Mouse (Mus musculus) heart, embryonic 15.5 days (tissue): ENCODE data around the gene Tspo2. TPM values are rescaled to one million over a fixed set of nuclear protein-coding genes. Genes with fewer than 3 reads are reported as not detected.
A peak's percentile ranks its signal among the peaks of the same experiment; 100 is the strongest.

Experiments
- ATAC-seq: fragments of 200-750 bp; cut with Nextera tagmentation; replicated peaks from 2 replicates; pipeline ENCODE4 v1.8.0; 2017; ENCODE audit warnings: low read depth, moderate TSS enrichment; ENCODE audit not compliant: insufficient number of reproducible peaks, insufficient read depth, low FRiP score
- H3K27ac ChIP-seq: fragments of 300-500 bp; sonication (generic); 2 replicates; pipeline ENCODE4 v1.5.1; 2015; ENCODE audit warnings: mild to moderate bottlenecking, inconsistent platforms
- H3K27me3 ChIP-seq: fragments of 300-500 bp; sonication (generic); 2 replicates; pipeline ENCODE4 v1.6.1; 2015; ENCODE audit warnings: inconsistent platforms
- H3K36me3 ChIP-seq: fragments of 300-500 bp; sonication (generic); 2 replicates; pipeline ENCODE4 v1.6.1; 2015; ENCODE audit warnings: mild to moderate bottlenecking, inconsistent platforms
- H3K4me1 ChIP-seq: fragments of 300-500 bp; sonication (generic); replicated peaks from 2 replicates; pipeline ENCODE4 v1.6.1; 2015; ENCODE audit warnings: inconsistent platforms
- H3K4me2 ChIP-seq: fragments of 300-500 bp; sonication (generic); 2 replicates; pipeline ENCODE4 v1.6.1; 2015; ENCODE audit warnings: inconsistent platforms, mild to moderate bottlenecking, moderate library complexity
- H3K4me3 ChIP-seq: fragments of 300-500 bp; sonication (generic); 2 replicates; pipeline ENCODE4 v1.5.1; 2015; ENCODE audit warnings: mild to moderate bottlenecking, inconsistent platforms
- H3K9ac ChIP-seq: fragments of 300-500 bp; sonication (generic); 2 replicates; pipeline ENCODE4 v1.6.1; 2015; ENCODE audit warnings: mild to moderate bottlenecking, inconsistent platforms
- H3K9me3 ChIP-seq: fragments of 300-500 bp; sonication (generic); replicated peaks from 2 replicates; pipeline ENCODE4 v1.6.1; 2016; ENCODE audit warnings: inconsistent platforms
- WGBS: fragments of 180-500 bp; shearing (Covaris S2); methylation state at CpG from one replicate; pipeline ENCODE4 v1.1.7; 2015; ENCODE audit warnings: mixed read lengths; 5-methylcytosine and 5-hydroxymethylcytosine counted together
- polyA plus RNA-seq: library from polyadenylated mRNA; unstranded; fragments of >200 nt; fragmentation: Nextera tagmentation; extraction: Ambion mirVana; gene quantifications from 2 replicates; pipeline ENCODE4 v1.2.1, GENCODE M21; 2015

Tspo2 gene
- polyA plus RNA-seq, 1 experiment from 2014 or later = 7.7 TPM

DNA sequence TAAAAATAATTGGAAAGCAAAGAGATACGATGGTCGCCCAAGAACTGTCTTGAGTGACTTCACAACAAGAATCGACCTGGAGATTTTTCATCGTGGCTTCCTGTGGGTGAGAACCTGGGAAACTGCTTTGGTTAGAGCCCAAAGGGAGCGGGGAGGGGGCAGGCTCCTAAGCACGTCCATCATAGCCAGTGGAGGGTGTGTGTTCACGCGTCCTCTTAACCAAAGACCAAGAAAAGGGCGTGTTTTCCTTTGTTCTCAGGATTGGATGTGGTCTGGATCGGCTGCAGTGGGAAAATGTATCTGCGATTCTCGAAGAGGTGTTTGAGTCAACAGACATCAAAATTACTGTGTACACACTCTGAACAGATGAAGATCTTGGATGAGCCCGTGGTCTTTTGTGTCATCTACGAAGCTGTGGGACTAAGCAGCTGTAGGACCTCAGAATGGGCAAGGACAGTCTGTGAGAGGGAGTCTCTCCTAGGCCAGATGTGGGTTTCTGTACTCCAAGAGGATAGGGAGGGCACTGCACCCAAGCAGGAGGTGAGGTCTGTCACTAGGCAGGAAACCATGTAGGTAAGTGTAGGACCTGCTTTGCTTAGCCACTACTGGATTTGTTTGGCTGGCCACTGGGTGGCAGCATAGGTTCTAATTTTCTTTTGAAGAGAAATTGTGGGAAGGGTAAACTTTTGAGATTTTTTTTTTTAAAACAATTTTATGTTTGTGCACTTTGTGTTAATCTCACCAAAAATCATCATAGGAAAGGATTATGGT is 34.7 kb downstream of the Tspo2 start:
- peak overlapping the region; percentile 59 for H3K27ac ChIP-seq
- H3K4me3 ChIP-seq = no peak overlapping the region
- no peaks in the 10 kb centered on the region for H3K27me3 ChIP-seq
- no peak overlapping the region for H3K9ac ChIP-seq
- peaks cover 54% of the 10 kb centered on the region for H3K36me3 ChIP-seq
- H3K4me2 ChIP-seq = no peak overlapping the region
- H3K9me3 ChIP-seq = no peaks in the 10 kb centered on the region
- ATAC-seq = no peak
- H3K4me1 ChIP-seq = peaks cover 32% of the 10 kb centered on the region
- WGBS = 80% methylated on average over 14 of the region's 14 CpGs

DNA sequence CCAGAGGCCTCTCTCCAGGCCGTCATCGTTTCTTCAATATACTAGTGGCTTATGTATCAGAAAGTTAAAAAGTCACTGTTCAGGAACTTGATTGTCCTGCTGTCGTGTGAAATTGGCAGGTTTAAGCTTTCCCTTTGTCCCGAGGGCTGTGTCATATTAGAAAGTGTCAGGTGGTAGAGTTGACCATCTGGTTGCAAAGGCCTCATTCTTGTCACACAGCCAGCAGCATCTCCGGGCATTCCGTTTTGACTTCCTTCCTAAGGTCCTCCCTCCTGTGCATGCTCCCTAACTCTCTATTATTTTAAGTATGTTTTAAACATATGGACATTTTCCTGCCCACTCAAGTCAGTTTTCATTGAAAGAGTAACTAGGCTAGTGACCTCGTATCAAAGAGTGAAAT is 35.3 kb downstream of the Tspo2 start:
- Histone ChIP-seq H3K4me2 (no peak overlapping the region), H3K9me3 (no peaks in the 10 kb centered on the region), H3K27me3 (no peaks in the 10 kb centered on the region), H3K9ac (no peak overlapping the region), H3K36me3 (peaks cover 48% of the 10 kb centered on the region), H3K4me3 (no peak overlapping the region), H3K27ac (peak overlapping the region; percentile 59), H3K4me1 (peaks cover 38% of the 10 kb centered on the region)
- 61% methylated on average over 7 of the region's 7 CpGs for WGBS
- no peak for ATAC-seq

GRCm38 (mm10) chr17:48411241-48411640 is 40.1 kb downstream of the Tspo2 start:
- 44% methylated on average over 8 of the region's 8 CpGs for whole genome bisulfite sequencing
- peak overlapping the region; percentile 75; the same call in 1 of the 2 replicates for H3K9ac ChIP-seq
- peak overlapping the region; percentile 98 for H3K27ac ChIP-seq

DNA sequence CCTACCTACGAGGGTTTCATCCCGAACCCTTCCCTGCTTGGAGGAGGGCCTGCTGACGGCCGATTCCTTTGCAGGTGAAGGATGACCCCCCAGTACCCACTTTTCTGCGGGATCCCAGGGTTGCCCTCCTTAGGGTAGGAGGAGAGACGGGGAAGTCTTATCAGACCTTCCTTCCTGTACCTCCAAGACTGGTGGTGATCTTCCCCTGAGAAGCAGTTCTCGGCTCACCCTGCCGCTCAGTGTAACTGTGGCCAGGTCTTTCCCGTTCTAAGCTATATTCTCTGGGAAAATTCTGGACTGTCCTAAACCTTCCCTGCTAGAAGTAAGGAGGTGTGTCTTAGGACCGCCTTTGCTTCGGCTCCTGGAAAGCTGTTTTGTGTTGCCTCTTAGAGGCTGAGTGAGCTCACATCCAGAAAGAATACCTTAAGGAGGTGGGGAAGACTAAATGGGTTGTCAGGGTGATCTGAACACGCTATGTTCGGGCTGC is 41.0 kb downstream of the Tspo2 start:
- ATAC-seq = no peak
- no peaks in the 10 kb centered on the region for H3K9me3 ChIP-seq
- 1% methylated on average over 13 of the region's 13 CpGs for WGBS
- H3K4me2 ChIP-seq = peak overlapping the region; percentile 84
- H3K36me3 ChIP-seq = peaks cover 16% of the 10 kb centered on the region; the same call in 1 of the 2 replicates
- no peaks in the 10 kb centered on the region for H3K27me3 ChIP-seq
- peak overlapping the region; percentile 98 for H3K27ac ChIP-seq
- H3K4me3 ChIP-seq = peak overlapping the region; percentile 66
- peak overlapping the region; percentile 75 for H3K9ac ChIP-seq
- peaks cover 30% of the 10 kb centered on the region for H3K4me1 ChIP-seq

More at GRCm38 (mm10) chr17:48411241-48411640, 40.1 kb downstream of the Tspo2 start:
- Histone ChIP-seq H3K4me1 (peaks cover 30% of the 10 kb centered on the region), H3K36me3 (peaks cover 21% of the 10 kb centered on the region), H3K4me2 (peak overlapping the region; percentile 84), H3K27me3 (no peaks in the 10 kb centered on the region), H3K4me3 (peak overlapping the region; percentile 66), H3K9me3 (no peaks in the 10 kb centered on the region)
- ATAC-seq = no peak

GRCm38 (mm10) chr17:48409380-48410298 is 41.7 kb downstream of the Tspo2 start, which contains the start of the genes Nfya and Oard1:
Nfya (minus strand) TSS chr17:48409906.
Oard1 (plus strand) TSS chr17:48410014.
- ATAC-seq = peak; percentile 97
- WGBS = under 1% methylated on average over 84 of the region's 84 CpGs
- Histone ChIP-seq H3K9ac (peak within 1 kb of the TSS; percentile 83), H3K9me3 (no peaks in the 10 kb centered on the region), H3K27ac (peak within 1 kb of the TSS; percentile 98), H3K4me3 (peak within 1 kb of the TSS; percentile 66), H3K4me1 (peaks cover 30% of the 10 kb centered on the region), H3K36me3 (peaks cover 10% of the 10 kb centered on the region; the same call in 1 of the 2 replicates), H3K27me3 (no peaks in the 10 kb centered on the region), H3K4me2 (peak within 1 kb of the TSS; percentile 84)

- H3K27me3 ChIP-seq = no peaks in the 10 kb centered on the region
- peak overlapping the region; percentile 98 for H3K27ac ChIP-seq
- peaks cover 9% of the 10 kb centered on the region; the same call in 1 of the 2 replicates for H3K36me3 ChIP-seq
- no peaks in the 10 kb centered on the region for H3K9me3 ChIP-seq
- H3K4me1 ChIP-seq = peaks cover 30% of the 10 kb centered on the region
- H3K4me3 ChIP-seq = peak overlapping the region; percentile 66
- peak; percentile 38 for ATAC-seq
- peak overlapping the region; percentile 79 for H3K4me2 ChIP-seq
- WGBS = under 1% methylated on average over 47 of the region's 47 CpGs
- peak overlapping the region; percentile 83 for H3K9ac ChIP-seq
These were observed 42.6 kb downstream of the Tspo2 start for GRCm38 (mm10) chr17:48408526-48409291.

GRCm38 (mm10) chr17:48407910-48408525 is 43.3 kb downstream of the Tspo2 start:
- H3K9ac ChIP-seq = peak overlapping the region; percentile 83
- no peak for ATAC-seq
- H3K27ac ChIP-seq = peak overlapping the region; percentile 98
- H3K36me3 ChIP-seq = peaks cover 9% of the 10 kb centered on the region; the same call in 1 of the 2 replicates
- no peaks in the 10 kb centered on the region for H3K27me3 ChIP-seq
- peak overlapping the region; percentile 66 for H3K4me3 ChIP-seq
- no peaks in the 10 kb centered on the region for H3K9me3 ChIP-seq
- 6% methylated on average over 8 of the region's 8 CpGs for WGBS
- peaks cover 30% of the 10 kb centered on the region for H3K4me1 ChIP-seq
- peak overlapping the region; percentile 79 for H3K4me2 ChIP-seq

GRCm38 (mm10) chr17:48407154-48407553 is 44.2 kb downstream of the Tspo2 start:
- no peaks in the 10 kb centered on the region for H3K27me3 ChIP-seq
- peaks cover 29% of the 10 kb centered on the region for H3K4me1 ChIP-seq
- no peak for ATAC-seq
- H3K9me3 ChIP-seq = no peaks in the 10 kb centered on the region
- H3K9ac ChIP-seq = no peak overlapping the region
- H3K4me3 ChIP-seq = 0 out of 2 replicates have a peak overlapping the region, but pooled peaks have one; percentile 66
- 0 out of 2 replicates have a peak overlapping the region, but pooled peaks have one; percentile 11 for H3K4me2 ChIP-seq
- 63% methylated on average over 4 of the region's 4 CpGs for whole genome bisulfite sequencing
- no peak overlapping the region for H3K27ac ChIP-seq
- H3K36me3 ChIP-seq = 0 out of 2 replicates have a peak, but pooled peaks cover 2% of the 10 kb centered on the region

- 67% methylated on average over 1 of the region's 1 CpGs for WGBS
- peaks cover 22% of the 10 kb centered on the region for H3K4me1 ChIP-seq
- H3K4me3 ChIP-seq = no peak overlapping the region
- no peak overlapping the region for H3K27ac ChIP-seq
- no peak for ATAC-seq
- no peaks in the 10 kb centered on the region for H3K9me3 ChIP-seq
- H3K36me3 ChIP-seq = peaks cover 7% of the 10 kb centered on the region; the same call in 1 of the 2 replicates
- H3K27me3 ChIP-seq = no peaks in the 10 kb centered on the region
- no peak overlapping the region for H3K4me2 ChIP-seq
- no peak overlapping the region for H3K9ac ChIP-seq
These were observed 46.6 kb downstream of the Tspo2 start for GRCm38 (mm10) chr17:48404706-48405105.

DNA sequence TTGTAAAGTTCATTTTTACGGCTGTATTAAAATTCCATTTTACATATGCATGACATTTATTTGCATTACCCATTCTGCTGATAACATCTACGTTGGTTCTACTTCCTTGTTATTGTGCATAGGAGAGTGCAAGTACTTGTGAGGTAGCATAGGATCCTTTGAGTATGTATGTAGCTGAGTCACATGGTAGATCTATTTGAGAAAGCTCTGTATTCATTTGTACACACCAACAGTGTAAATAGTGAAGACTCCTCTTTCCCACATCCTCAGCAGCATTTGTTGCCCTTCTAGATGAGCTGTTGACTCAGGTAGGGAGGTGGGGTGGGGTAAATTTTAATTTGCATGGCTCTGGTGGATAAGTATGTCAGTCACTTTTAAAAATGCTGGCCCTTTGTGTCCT is 47.5 kb downstream of the Tspo2 start:
- Histone ChIP-seq H3K4me2 (no peak overlapping the region), H3K27me3 (no peaks in the 10 kb centered on the region), H3K4me3 (no peak overlapping the region), H3K9me3 (no peaks in the 10 kb centered on the region), H3K36me3 (peaks cover 15% of the 10 kb centered on the region), H3K27ac (no peak overlapping the region), H3K4me1 (peaks cover 22% of the 10 kb centered on the region), H3K9ac (no peak overlapping the region)
- ATAC-seq = no peak
- WGBS = 85% methylated on average over 2 of the region's 2 CpGs
